Mouse (Mus musculus): Measurements from ENCODE around the gene Eno2. TPM values are rescaled to one million over a fixed set of nuclear protein-coding genes. Genes with fewer than 3 reads are reported as not detected.

Eno2 gene
- polyA plus RNA-seq, 1 experiment, result not detected

- TF ChIP-seq GATA1 (IDR thresholded peaks at IDR 0.05; ENCODE audit: low read length), result no peak
Measured at GRCm38 (mm10) chr6:124808358-124809012, 39.0 kb upstream of the Eno2 start, which contains the start of gene Spsb2. Gene Spsb2, plus strand, starts transcription at chr6:124808661.

GRCm38 (mm10) chr6:124807986-124808357 is 38.5 kb upstream of the Eno2 start:
- no peak for TF ChIP-seq GATA1 (IDR thresholded peaks at IDR 0.05; ENCODE audit: low read length)

- no peak for TF ChIP-seq GATA1 (IDR thresholded peaks at IDR 0.05; ENCODE audit: low read length)
Measured at GRCm38 (mm10) chr6:124807366-124807765, 37.9 kb upstream of the Eno2 start.

- TF ChIP-seq GATA1 (IDR thresholded peaks at IDR 0.05; ENCODE audit: low read length), result no peak
Measured at GRCm38 (mm10) chr6:124806446-124807140, 37.1 kb upstream of the Eno2 start.

- no peak for TF ChIP-seq GATA1 (IDR thresholded peaks at IDR 0.05; ENCODE audit: low read length)
Measured at GRCm38 (mm10) chr6:124805341-124806321, 36.2 kb upstream of the Eno2 start.

- TF ChIP-seq GATA1 (IDR thresholded peaks at IDR 0.05; ENCODE audit: low read length), result no peak
Measured at GRCm38 (mm10) chr6:124804341-124804740, 34.9 kb upstream of the Eno2 start.

DNA sequence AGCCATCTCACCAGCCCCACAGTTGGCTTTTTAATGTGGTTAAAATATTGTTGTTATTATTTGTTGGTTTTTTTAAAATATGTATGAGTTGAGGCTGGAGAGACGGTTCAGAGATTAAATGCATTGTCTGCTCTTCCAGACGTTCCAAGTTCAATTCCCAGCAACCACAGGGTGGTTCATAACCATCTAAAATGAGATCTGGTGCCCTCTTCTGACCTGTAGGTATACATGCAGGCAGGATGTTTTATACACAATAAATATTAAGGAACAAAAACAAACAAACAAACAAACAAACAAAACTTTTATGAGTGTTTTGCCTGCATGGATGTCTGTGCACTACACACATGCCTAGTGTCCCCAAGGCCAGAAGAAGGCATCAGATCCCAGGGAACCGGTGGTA is 33.6 kb upstream of the Eno2 start:
- TF ChIP-seq GATA1 (IDR thresholded peaks at IDR 0.05; ENCODE audit: low read length), result no peak

DNA sequence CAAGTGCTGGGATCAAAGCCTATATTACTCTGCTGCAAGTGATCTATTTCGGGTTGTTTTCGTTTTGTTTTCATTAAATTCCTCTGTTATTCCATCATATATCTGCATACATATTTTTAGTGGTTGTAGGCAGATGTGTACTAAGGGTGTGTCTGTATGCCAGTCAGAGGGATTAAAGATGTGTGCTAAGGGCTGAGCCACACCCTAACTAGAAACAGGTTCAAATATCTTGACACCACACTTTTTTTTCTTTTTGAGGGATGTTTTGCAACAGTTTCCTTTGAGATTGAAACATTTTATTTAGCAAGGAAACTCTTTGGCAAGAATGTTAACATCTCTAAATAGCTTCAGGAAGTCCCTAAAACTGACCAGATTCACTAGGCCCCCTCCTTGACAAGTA is 26.7 kb upstream of the Eno2 start:
- no peak for TF ChIP-seq GATA1 (IDR thresholded peaks at IDR 0.05; ENCODE audit: low read length)

- TF ChIP-seq GATA1 (IDR thresholded peaks at IDR 0.05; ENCODE audit: low read length), result no peak
Measured at GRCm38 (mm10) chr6:124795781-124796180, 26.3 kb upstream of the Eno2 start.

DNA sequence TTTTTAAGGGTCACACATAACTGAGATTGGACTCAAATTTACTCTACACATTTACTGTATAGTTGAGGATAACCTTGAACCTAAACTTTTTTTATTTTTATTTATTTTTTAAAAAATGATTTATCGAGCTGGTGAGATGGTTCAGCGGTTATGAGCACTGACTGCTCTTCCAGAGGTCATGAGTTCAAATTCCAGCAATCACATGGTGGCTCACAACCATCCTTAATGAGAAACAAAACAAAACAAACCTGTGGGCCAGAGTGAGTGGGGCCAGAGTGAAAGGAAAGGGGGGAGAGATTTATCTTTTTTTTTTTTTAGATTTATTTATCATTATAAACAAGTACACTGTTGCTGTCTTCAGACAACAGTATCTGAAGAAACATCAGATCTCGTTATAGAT is 22.4 kb upstream of the Eno2 start:
- TF ChIP-seq GATA1 (IDR thresholded peaks at IDR 0.05; ENCODE audit: low read length), result no peak

GRCm38 (mm10) chr6:124790121-124790520 is 20.6 kb upstream of the Eno2 start:
- TF ChIP-seq GATA1 (IDR thresholded peaks at IDR 0.05; ENCODE audit: low read length), result no peak

- no peak for TF ChIP-seq GATA1 (IDR thresholded peaks at IDR 0.05; ENCODE audit: low read length)
Measured at GRCm38 (mm10) chr6:124789519-124789918, 20.0 kb upstream of the Eno2 start.

- TF ChIP-seq GATA1 (IDR thresholded peaks at IDR 0.05; ENCODE audit: low read length), result no peak
Measured at GRCm38 (mm10) chr6:124787722-124788121, 18.2 kb upstream of the Eno2 start.

DNA sequence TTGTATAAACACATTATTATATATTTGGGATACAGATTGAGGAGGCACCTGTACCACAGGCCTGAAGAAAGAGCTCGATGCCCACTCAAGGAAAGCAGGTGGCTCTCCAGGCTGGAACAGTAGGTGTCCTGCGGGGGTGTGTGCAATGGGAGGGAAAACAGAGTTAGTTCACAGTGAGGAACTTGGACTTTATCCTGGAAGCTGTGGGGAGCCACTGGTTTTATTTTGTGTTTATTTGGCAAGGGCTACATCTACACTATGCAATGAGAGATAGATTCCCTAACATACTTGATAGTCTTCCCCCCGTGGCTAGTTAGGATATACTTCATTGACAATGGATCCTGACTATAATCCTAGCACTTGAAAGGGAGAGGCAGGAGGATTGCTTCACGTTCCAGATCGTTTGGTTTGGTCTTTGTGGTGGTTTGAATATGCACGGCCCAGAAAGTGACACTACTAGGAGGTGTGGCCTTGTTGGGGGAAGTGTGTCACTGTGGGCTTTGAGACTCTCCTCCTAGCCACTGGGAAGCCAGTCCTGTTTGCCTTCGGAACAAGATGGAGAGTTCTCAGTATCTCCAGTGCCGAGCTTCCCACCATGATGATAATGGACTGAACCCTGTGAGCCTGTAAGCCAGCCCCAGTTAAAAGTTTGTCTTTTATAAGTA is 17.4 kb upstream of the Eno2 start:
- no peak for TF ChIP-seq GATA1 (IDR thresholded peaks at IDR 0.05; ENCODE audit: low read length)

GRCm38 (mm10) chr6:124782436-124782835 is 13.0 kb upstream of the Eno2 start:
- TF ChIP-seq GATA1 (IDR thresholded peaks at IDR 0.05; ENCODE audit: low read length), result no peak
